Mouse (Mus musculus) intestine, postnatal 0 days (tissue): Measurements from ENCODE around the gene Gm10320. TPM values are rescaled to one million over a fixed set of nuclear protein-coding genes. Genes with fewer than 3 reads are reported as not detected.

ENCODE experiments used
- ATAC-seq: fragments of 200-750 bp; cut with Nextera tagmentation; 2 replicates; pipeline ENCODE4 v1.8.0; 2017; ENCODE audit warnings: mild to moderate bottlenecking, moderate TSS enrichment, moderate library complexity
- H3K27ac ChIP-seq: fragments of 300-500 bp; sonication (generic); 2 replicates; pipeline ENCODE4 v1.5.1; 2014; ENCODE audit warnings: mild to moderate bottlenecking, low read depth, low read length, moderate library complexity
- H3K27me3 ChIP-seq: fragments of 300-500 bp; sonication (generic); replicated peaks from 2 replicates; pipeline ENCODE4 v1.6.1; 2014; ENCODE audit warnings: low read length, mixed read lengths; ENCODE audit not compliant: control insufficient read depth, insufficient read depth
- H3K36me3 ChIP-seq: fragments of 300-500 bp; sonication (generic); 2 replicates; pipeline ENCODE4 v1.6.1; 2014; ENCODE audit warnings: mild to moderate bottlenecking, moderate library complexity; ENCODE audit not compliant: control insufficient read depth, insufficient read depth
- H3K4me1 ChIP-seq: fragments of 300-500 bp; sonication (generic); replicated peaks from 2 replicates; pipeline ENCODE4 v1.6.1; 2014; ENCODE audit warnings: antibody characterized with exemption, low read length, mixed read lengths; ENCODE audit not compliant: control insufficient read depth, insufficient read depth
- H3K4me2 ChIP-seq: fragments of 300-500 bp; sonication (generic); replicated peaks from 2 replicates; pipeline ENCODE4 v1.6.1; 2014; ENCODE audit warnings: low read depth, mild to moderate bottlenecking, moderate library complexity
- H3K4me3 ChIP-seq: fragments of 300-500 bp; sonication (generic); 2 replicates; pipeline ENCODE4 v1.5.1; 2014; ENCODE audit warnings: low read depth, low read length
- H3K9ac ChIP-seq: fragments of 300-500 bp; sonication (generic); 2 replicates; pipeline ENCODE4 v1.6.1; 2014; ENCODE audit warnings: mild to moderate bottlenecking, low read depth, low read length
- H3K9me3 ChIP-seq: fragments of 300-500 bp; sonication (generic); 2 replicates; pipeline ENCODE4 v1.6.1; 2016; ENCODE audit warnings: mixed run types; ENCODE audit not compliant: control insufficient read depth
- CTCF ChIP-seq: sonication (generic); IDR thresholded peaks from 2 replicates; pipeline ENCODE4 v1.5.1; 2016; ENCODE audit warnings: low read depth, mild to moderate bottlenecking, control low read depth, antibody characterized with exemption, moderate library complexity
- WGBS: fragments of 180-500 bp; shearing (Covaris S2); extraction: QIAGEN DNeasy Blood & Tissue Kit; methylation state at CpG from one replicate; pipeline ENCODE4 v1.1.7; 2014; 5-methylcytosine and 5-hydroxymethylcytosine counted together
- polyA plus RNA-seq: library from polyadenylated mRNA; unstranded; fragments of >200 nt; fragmentation: Nextera tagmentation; extraction: Ambion mirVana; gene quantifications from 2 replicates; pipeline ENCODE4 v1.2.1, GENCODE M21; 2015

The Gm10320 gene
- polyA plus RNA-seq, 1 experiment from 2014 or later = 2.4 TPM

GRCm38 (mm10) chr13:98492569-98493255 is 911 bp upstream of the Gm10320 start:
- Histone ChIP-seq H3K27me3 (peaks cover 2% of the 10 kb centered on the region), H3K4me2 (no peak overlapping the region), H3K9ac (no peak overlapping the region), H3K36me3 (no peaks in the 10 kb centered on the region), H3K4me3 (no peak overlapping the region), H3K27ac (no peak overlapping the region), H3K4me1 (no peaks in the 10 kb centered on the region), H3K9me3 (no peaks in the 10 kb centered on the region)
- no peak for ATAC-seq
- TF ChIP-seq CTCF = no peak
- 69% methylated on average over 9 of the region's 9 CpGs for WGBS

DNA sequence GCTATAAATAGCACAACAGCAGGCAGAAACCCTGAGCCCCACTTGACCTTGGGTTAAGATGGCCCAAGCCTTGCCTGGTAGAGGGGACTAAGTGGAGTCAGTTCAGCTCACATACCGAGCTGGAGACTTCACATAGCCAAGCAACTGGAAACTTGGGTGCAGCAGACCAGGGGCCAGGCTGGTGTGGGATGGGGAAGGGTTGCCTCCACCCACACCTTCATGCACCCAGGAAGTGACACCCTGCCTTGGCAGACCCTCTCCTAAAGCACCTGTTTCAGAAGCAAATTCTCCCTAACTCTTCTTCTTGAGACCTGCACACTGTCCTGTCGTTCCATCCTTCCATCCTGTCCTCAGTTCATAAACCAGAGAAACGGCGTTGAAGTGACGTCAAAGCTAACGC is 5.1 kb downstream of the Gm10320 start:
- 80% methylated on average over 6 of the region's 6 CpGs for WGBS
- no peak overlapping the region for H3K4me2 ChIP-seq
- H3K36me3 ChIP-seq = no peaks in the 10 kb centered on the region
- no peak for ATAC-seq
- no peaks in the 10 kb centered on the region for H3K4me1 ChIP-seq
- H3K4me3 ChIP-seq = no peak overlapping the region
- TF ChIP-seq CTCF = no peak
- no peaks in the 10 kb centered on the region for H3K9me3 ChIP-seq
- no peak overlapping the region for H3K9ac ChIP-seq
- H3K27me3 ChIP-seq = no peaks in the 10 kb centered on the region
- no peak overlapping the region for H3K27ac ChIP-seq

GRCm38 (mm10) chr13:98486161-98486560 is 5.6 kb downstream of the Gm10320 start:
- whole genome bisulfite sequencing = 68% methylated on average over 3 of the region's 3 CpGs
- no peaks in the 10 kb centered on the region for H3K4me1 ChIP-seq
- no peak for ATAC-seq

DNA sequence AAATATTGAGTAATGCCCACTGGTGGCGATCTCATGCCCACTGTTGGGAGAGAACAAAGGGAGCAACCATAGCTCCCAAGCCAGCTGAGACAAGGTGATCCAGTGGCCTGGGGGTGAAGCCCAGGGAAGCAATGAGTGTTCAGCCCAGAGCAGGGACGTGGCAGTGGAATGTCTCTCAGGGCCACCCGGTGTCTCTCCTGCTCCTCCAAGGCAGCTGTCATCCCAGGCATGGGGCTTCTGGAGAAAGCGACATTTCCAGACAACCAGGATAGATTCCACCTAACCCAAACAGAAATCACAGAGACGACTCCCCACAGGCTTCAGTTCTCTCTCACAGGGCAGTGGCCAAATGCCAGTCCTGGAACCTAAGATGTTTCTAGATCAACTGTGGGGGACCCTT is 6.4 kb downstream of the Gm10320 start:
- no peak for TF ChIP-seq CTCF
- no peaks in the 10 kb centered on the region for H3K4me1 ChIP-seq
- ATAC-seq = no peak
- no peak overlapping the region for H3K4me3 ChIP-seq
- no peak overlapping the region for H3K27ac ChIP-seq
- WGBS = 81% methylated on average over 5 of the region's 5 CpGs
- H3K9ac ChIP-seq = no peak overlapping the region
- H3K27me3 ChIP-seq = no peaks in the 10 kb centered on the region
- H3K4me2 ChIP-seq = no peak overlapping the region
- H3K9me3 ChIP-seq = no peaks in the 10 kb centered on the region
- H3K36me3 ChIP-seq = no peaks in the 10 kb centered on the region

More at GRCm38 (mm10) chr13:98486161-98486560, 5.6 kb downstream of the Gm10320 start:
- Histone ChIP-seq H3K27ac (no peak overlapping the region), H3K9ac (no peak overlapping the region), H3K4me3 (no peak overlapping the region), H3K36me3 (no peaks in the 10 kb centered on the region), H3K9me3 (no peaks in the 10 kb centered on the region), H3K27me3 (no peaks in the 10 kb centered on the region), H3K4me2 (no peak overlapping the region)
- TF ChIP-seq CTCF = no peak

- Histone ChIP-seq H3K4me1 (no peaks in the 10 kb centered on the region), H3K9ac (no peak overlapping the region), H3K9me3 (no peaks in the 10 kb centered on the region), H3K27ac (no peak overlapping the region), H3K36me3 (no peaks in the 10 kb centered on the region), H3K4me3 (no peak overlapping the region), H3K4me2 (no peak overlapping the region), H3K27me3 (no peaks in the 10 kb centered on the region)
- no peak for TF ChIP-seq CTCF
- 63% methylated on average over 3 of the region's 3 CpGs for WGBS
- ATAC-seq = no peak
These were observed 13.8 kb downstream of the Gm10320 start for GRCm38 (mm10) chr13:98477991-98478390.

DNA sequence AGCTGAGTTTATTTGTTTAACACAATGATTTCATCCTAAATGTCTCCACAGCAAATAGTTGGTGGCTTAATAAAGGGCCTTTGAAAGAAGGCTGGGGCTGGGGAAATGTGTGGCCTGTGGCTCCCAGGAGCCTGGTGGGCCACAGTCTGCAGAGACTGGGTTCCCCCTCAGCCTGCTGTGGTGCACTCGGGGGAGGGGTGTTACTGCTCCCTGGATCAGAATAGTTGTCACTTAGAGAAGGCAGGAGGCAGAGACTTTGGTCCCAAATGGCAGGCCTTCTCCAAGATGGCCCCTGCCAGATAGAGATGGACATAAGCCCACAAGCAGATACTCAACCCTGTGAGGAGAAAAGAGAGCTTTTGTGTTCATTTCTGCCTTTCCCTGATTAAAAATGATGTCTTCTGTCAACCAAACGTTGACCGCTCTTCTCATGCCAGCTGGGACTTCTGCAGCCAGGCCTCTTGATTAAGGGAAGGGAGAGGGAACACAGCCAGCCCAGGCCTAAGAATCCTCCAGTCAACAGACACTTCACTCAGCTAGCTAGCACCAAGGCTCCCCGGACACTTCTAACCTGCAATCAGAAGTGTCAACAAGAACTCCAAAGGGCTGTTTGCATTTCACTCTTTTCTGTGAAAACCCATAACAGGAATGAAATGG is 14.8 kb downstream of the Gm10320 start:
- H3K9me3 ChIP-seq = no peaks in the 10 kb centered on the region
- H3K36me3 ChIP-seq = no peaks in the 10 kb centered on the region
- ATAC-seq = no peak
- no peak overlapping the region for H3K27ac ChIP-seq
- H3K9ac ChIP-seq = no peak overlapping the region
- TF ChIP-seq CTCF = no peak
- H3K4me1 ChIP-seq = no peaks in the 10 kb centered on the region
- WGBS = 50% methylated on average over 4 of the region's 4 CpGs
- H3K4me3 ChIP-seq = no peak overlapping the region
- no peaks in the 10 kb centered on the region for H3K27me3 ChIP-seq
- no peak overlapping the region for H3K4me2 ChIP-seq
